Mouse (Mus musculus) liver, adult 2 months (tissue): Measurements from ENCODE around the gene Tspo2.

ENCODE experiments used
- CTCF ChIP-seq: fragments of 200-500 bp; IDR thresholded peaks from 2 replicates; pipeline ENCODE4 v1.5.1; 2011; ENCODE audit warnings: low read depth, low read length, control low read depth
- POLR2A ChIP-seq: fragments of 200-500 bp; IDR thresholded peaks from 2 replicates; pipeline ENCODE4 v1.6.1; 2011; ENCODE audit warnings: low read length, control low read depth; ENCODE audit not compliant: insufficient read depth; ENCODE audit errors: extremely low read depth

- no peak for TF ChIP-seq CTCF
- TF ChIP-seq POLR2A: no peak
Observed at GRCm38 (mm10) chr17:48443542-48444145, 7.7 kb downstream of the Tspo2 start.
